Mouse (Mus musculus): ENCODE measurements around the gene Ccdc184. TPM values are rescaled to one million over a fixed set of nuclear protein-coding genes. Genes with fewer than 3 reads are reported as not detected.

The Ccdc184 gene
- polyA plus RNA-seq (2016; fragmentation: Nextera tagmentation; extraction: Ambion mirVana) = 2.1 and 2.5 TPM in 2 replicates

DNA sequence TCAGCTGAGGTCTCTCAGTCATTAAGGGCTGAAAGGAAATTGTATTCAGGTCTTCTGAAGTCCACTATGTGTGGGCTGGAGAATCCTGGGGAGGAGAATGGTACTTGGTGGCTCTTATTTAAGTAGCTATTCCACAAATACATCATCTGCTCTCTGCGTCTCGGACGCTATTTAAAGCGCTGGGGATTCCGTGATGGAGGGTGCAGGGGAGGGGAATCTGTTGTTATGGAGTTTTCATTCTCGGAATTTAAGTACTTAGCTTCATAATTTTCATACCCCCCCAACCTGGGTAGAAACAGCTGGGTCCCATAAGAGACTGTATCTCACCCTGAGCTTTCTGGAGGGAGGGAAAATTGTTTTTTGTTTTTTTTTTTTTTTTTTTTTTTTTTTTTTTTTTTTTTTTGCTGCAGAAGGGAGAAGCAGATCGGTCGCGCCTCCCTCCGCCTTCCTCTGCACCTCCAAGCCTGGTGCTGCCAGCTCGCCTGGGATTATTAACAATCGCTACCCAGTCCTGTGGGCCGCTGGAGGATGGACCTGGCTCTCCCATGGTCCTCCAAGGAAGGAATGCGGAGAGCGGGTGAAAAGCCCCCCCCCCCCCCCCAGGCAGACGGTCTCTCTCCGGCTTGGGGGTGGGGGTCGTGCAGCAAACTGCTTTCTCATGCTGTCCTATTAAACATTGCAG, at the start of gene Ccdc184:
Gene Ccdc184 (plus strand): TSS at position 196 of the 682 bp plus-strand sequence.
- H3K27me3 ChIP-seq (replicated peaks; ENCODE audit: low read depth, poor library complexity, severe bottlenecking) = peaks cover 79% of the 10 kb centered on the region
- peak within 1 kb of the TSS; percentile 73 for H3K27ac ChIP-seq (replicated peaks)
- DNase-seq (ENCODE audit: low spot score) = no peak

GRCm38 (mm10) chr15:98119363-98119762, 47.6 kb upstream of the Ccdc184 start:
- no peak overlapping the region for H3K27ac ChIP-seq (replicated peaks)
- H3K4me1 ChIP-seq = no peaks in the 10 kb centered on the region
- peaks cover 92% of the 10 kb centered on the region for H3K36me3 ChIP-seq (replicated peaks)
- 85% methylated on average over 12 of the region's 12 CpGs for WGBS
- H3K9me3 ChIP-seq = no peaks in the 10 kb centered on the region
- no peak for DNase-seq (ENCODE audit: low spot score)
- H3K4me3 ChIP-seq = no peak overlapping the region
- no peaks in the 10 kb centered on the region for H3K27me3 ChIP-seq (replicated peaks; ENCODE audit: low read depth, poor library complexity, severe bottlenecking)

More for the DNA sequence above, at the start of gene Ccdc184:
- peak within 1 kb of the TSS; percentile 66 for H3K4me3 ChIP-seq
- WGBS = 5% methylated on average over 18 of the region's 18 CpGs
- peaks cover 28% of the 10 kb centered on the region for H3K4me1 ChIP-seq
- no peaks in the 10 kb centered on the region for H3K36me3 ChIP-seq (replicated peaks)
- no peaks in the 10 kb centered on the region for H3K9me3 ChIP-seq

DNA sequence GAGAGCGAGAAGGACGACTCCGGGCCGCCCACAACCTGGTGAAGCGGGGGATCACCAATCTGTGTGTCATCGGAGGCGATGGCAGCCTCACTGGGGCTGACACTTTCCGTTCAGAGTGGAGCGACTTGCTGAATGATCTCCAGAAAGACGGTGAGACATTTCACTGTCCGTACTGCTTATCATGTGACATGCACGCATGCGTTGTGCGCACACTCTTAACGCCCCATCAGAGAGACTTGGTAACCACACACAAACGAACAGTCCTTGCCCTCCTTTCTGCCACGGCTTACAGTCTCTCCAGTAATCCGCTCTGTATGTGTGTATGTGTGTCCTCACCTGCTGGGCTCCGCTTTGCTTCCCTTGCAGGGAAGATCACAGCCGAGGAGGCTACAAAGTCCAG, 46.1 kb upstream of the Ccdc184 start:
- peaks cover 92% of the 10 kb centered on the region for H3K36me3 ChIP-seq (replicated peaks)
- H3K4me3 ChIP-seq = no peak overlapping the region
- H3K27ac ChIP-seq (replicated peaks) = no peak overlapping the region
- DNase-seq (ENCODE audit: low spot score) = no peak
- WGBS = 94% methylated on average over 20 of the region's 20 CpGs
- no peaks in the 10 kb centered on the region for H3K9me3 ChIP-seq
- no peaks in the 10 kb centered on the region for H3K27me3 ChIP-seq (replicated peaks; ENCODE audit: low read depth, poor library complexity, severe bottlenecking)
- H3K4me1 ChIP-seq = no peaks in the 10 kb centered on the region

GRCm38 (mm10) chr15:98131001-98131400, 36.0 kb upstream of the Ccdc184 start:
- no peak for DNase-seq (ENCODE audit: low spot score)
- WGBS = 93% methylated on average over 4 of the region's 4 CpGs

GRCm38 (mm10) chr15:98131451-98131850, 35.5 kb upstream of the Ccdc184 start:
- H3K27me3 ChIP-seq (replicated peaks; ENCODE audit: low read depth, poor library complexity, severe bottlenecking) = no peaks in the 10 kb centered on the region
- peaks cover 14% of the 10 kb centered on the region for H3K4me1 ChIP-seq
- H3K4me3 ChIP-seq = no peak overlapping the region
- 91% methylated on average over 7 of the region's 7 CpGs for WGBS
- H3K27ac ChIP-seq (replicated peaks) = no peak overlapping the region
- no peak for DNase-seq (ENCODE audit: low spot score)
- H3K36me3 ChIP-seq (replicated peaks) = peaks cover 100% of the 10 kb centered on the region
- no peaks in the 10 kb centered on the region for H3K9me3 ChIP-seq

More at GRCm38 (mm10) chr15:98131001-98131400, 36.0 kb upstream of the Ccdc184 start:
- Histone ChIP-seq H3K36me3 (replicated peaks) (peaks cover 100% of the 10 kb centered on the region), H3K27me3 (replicated peaks; ENCODE audit: low read depth, poor library complexity, severe bottlenecking) (no peaks in the 10 kb centered on the region), H3K9me3 (no peaks in the 10 kb centered on the region), H3K27ac (replicated peaks) (no peak overlapping the region), H3K4me3 (no peak overlapping the region), H3K4me1 (peaks cover 14% of the 10 kb centered on the region)

GRCm38 (mm10) chr15:98131942-98132655, 34.9 kb upstream of the Ccdc184 start:
- H3K27me3 ChIP-seq (replicated peaks; ENCODE audit: low read depth, poor library complexity, severe bottlenecking) = no peaks in the 10 kb centered on the region
- DNase-seq (ENCODE audit: low spot score) = no peak
- no peak overlapping the region for H3K27ac ChIP-seq (replicated peaks)
- H3K9me3 ChIP-seq = no peaks in the 10 kb centered on the region
- no peak overlapping the region for H3K4me3 ChIP-seq
- peaks cover 14% of the 10 kb centered on the region for H3K4me1 ChIP-seq
- WGBS = 87% methylated on average over 15 of the region's 15 CpGs
- peaks cover 100% of the 10 kb centered on the region for H3K36me3 ChIP-seq (replicated peaks)

DNA sequence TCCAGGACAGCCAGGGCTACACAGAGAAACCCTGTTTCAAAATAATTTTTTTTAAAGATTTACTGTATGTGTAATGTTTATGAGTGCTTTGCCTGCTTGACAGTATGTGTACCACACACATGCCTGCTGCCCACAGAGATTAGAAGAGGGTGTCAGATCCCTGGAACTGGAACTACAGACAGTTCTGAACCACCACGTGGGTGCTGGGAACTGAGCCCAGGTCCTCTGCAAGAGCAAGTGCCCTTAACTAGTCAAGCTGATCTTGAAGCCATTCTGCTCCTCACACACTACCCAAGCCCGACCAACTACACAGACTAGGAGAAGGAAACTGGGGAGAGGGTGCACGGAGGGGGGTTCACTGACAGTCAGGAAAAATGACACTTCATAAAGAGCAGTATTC, 33.5 kb upstream of the Ccdc184 start:
- 86% methylated on average over 3 of the region's 3 CpGs for WGBS
- no peak overlapping the region for H3K27ac ChIP-seq (replicated peaks)

GRCm38 (mm10) chr15:98134034-98134433, 32.9 kb upstream of the Ccdc184 start:
- DNase-seq (ENCODE audit: low spot score) = no peak
- Histone ChIP-seq H3K27ac (replicated peaks) (no peak overlapping the region), H3K4me1 (peaks cover 6% of the 10 kb centered on the region), H3K9me3 (no peaks in the 10 kb centered on the region), H3K27me3 (replicated peaks; ENCODE audit: low read depth, poor library complexity, severe bottlenecking) (no peaks in the 10 kb centered on the region), H3K4me3 (no peak overlapping the region), H3K36me3 (replicated peaks) (peaks cover 98% of the 10 kb centered on the region)
- WGBS = 92% methylated on average over 4 of the region's 4 CpGs

More for the DNA sequence above, 33.5 kb upstream of the Ccdc184 start:
- no peaks in the 10 kb centered on the region for H3K27me3 ChIP-seq (replicated peaks; ENCODE audit: low read depth, poor library complexity, severe bottlenecking)
- no peaks in the 10 kb centered on the region for H3K9me3 ChIP-seq
- H3K36me3 ChIP-seq (replicated peaks) = peaks cover 98% of the 10 kb centered on the region
- no peak overlapping the region for H3K4me3 ChIP-seq
- DNase-seq (ENCODE audit: low spot score) = no peak
- peaks cover 11% of the 10 kb centered on the region for H3K4me1 ChIP-seq

GRCm38 (mm10) chr15:98134666-98135065, 32.3 kb upstream of the Ccdc184 start:
- Histone ChIP-seq H3K4me1 (no peaks in the 10 kb centered on the region), H3K27ac (replicated peaks) (no peak overlapping the region), H3K9me3 (no peaks in the 10 kb centered on the region), H3K4me3 (no peak overlapping the region), H3K36me3 (replicated peaks) (peaks cover 98% of the 10 kb centered on the region), H3K27me3 (replicated peaks; ENCODE audit: low read depth, poor library complexity, severe bottlenecking) (no peaks in the 10 kb centered on the region)
- DNase-seq (ENCODE audit: low spot score) = no peak
- WGBS = 85% methylated on average over 3 of the region's 3 CpGs

GRCm38 (mm10) chr15:98135671-98136070, 31.3 kb upstream of the Ccdc184 start:
- peaks cover 98% of the 10 kb centered on the region for H3K36me3 ChIP-seq (replicated peaks)
- no peak overlapping the region for H3K4me3 ChIP-seq
- no peaks in the 10 kb centered on the region for H3K9me3 ChIP-seq
- H3K4me1 ChIP-seq = no peaks in the 10 kb centered on the region
- WGBS = 93% methylated on average over 13 of the region's 13 CpGs
- no peak overlapping the region for H3K27ac ChIP-seq (replicated peaks)
- DNase-seq (ENCODE audit: low spot score) = no peak
- no peaks in the 10 kb centered on the region for H3K27me3 ChIP-seq (replicated peaks; ENCODE audit: low read depth, poor library complexity, severe bottlenecking)

GRCm38 (mm10) chr15:98136871-98137270, 30.1 kb upstream of the Ccdc184 start:
- 93% methylated on average over 9 of the region's 9 CpGs for WGBS
- H3K27me3 ChIP-seq (replicated peaks; ENCODE audit: low read depth, poor library complexity, severe bottlenecking) = no peaks in the 10 kb centered on the region
- peaks cover 97% of the 10 kb centered on the region for H3K36me3 ChIP-seq (replicated peaks)
- H3K4me1 ChIP-seq = no peaks in the 10 kb centered on the region
- no peaks in the 10 kb centered on the region for H3K9me3 ChIP-seq
- no peak overlapping the region for H3K4me3 ChIP-seq
- no peak for DNase-seq (ENCODE audit: low spot score)
- no peak overlapping the region for H3K27ac ChIP-seq (replicated peaks)

DNA sequence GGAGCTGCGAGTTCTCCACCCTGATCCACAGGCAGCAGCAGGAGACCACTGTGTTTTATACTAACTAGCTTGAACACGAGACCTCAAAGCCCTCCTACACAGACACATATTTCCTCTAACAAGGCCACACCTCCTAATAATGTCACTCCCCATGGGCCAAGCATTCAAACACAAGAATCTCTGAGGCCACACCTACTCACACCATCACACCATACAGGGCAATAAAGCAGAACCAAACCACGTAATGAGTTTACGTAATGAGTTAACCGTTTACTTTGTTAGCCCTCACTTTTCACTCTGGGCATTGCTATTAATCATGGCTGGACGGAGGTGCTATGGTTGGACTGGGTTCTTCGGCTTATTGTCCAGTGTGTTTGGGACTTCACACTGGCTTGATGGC, 27.2 kb upstream of the Ccdc184 start:
- H3K36me3 ChIP-seq (replicated peaks) = peaks cover 76% of the 10 kb centered on the region
- peaks cover 7% of the 10 kb centered on the region for H3K4me1 ChIP-seq
- H3K27me3 ChIP-seq (replicated peaks; ENCODE audit: low read depth, poor library complexity, severe bottlenecking) = no peaks in the 10 kb centered on the region
- H3K4me3 ChIP-seq = no peak overlapping the region
- H3K27ac ChIP-seq (replicated peaks) = no peak overlapping the region
- no peak for DNase-seq (ENCODE audit: low spot score)
- H3K9me3 ChIP-seq = no peaks in the 10 kb centered on the region
- 89% methylated on average over 7 of the region's 7 CpGs for WGBS

- Histone ChIP-seq H3K4me1 (peaks cover 14% of the 10 kb centered on the region), H3K27me3 (replicated peaks; ENCODE audit: low read depth, poor library complexity, severe bottlenecking) (no peaks in the 10 kb centered on the region), H3K27ac (replicated peaks) (no peak overlapping the region), H3K36me3 (replicated peaks) (peaks cover 66% of the 10 kb centered on the region), H3K4me3 (no peak overlapping the region), H3K9me3 (no peaks in the 10 kb centered on the region)
- DNase-seq (ENCODE audit: low spot score) = no peak
- WGBS = 89% methylated on average over 5 of the region's 5 CpGs
Measured at GRCm38 (mm10) chr15:98140809-98141208, 26.1 kb upstream of the Ccdc184 start.
